Mouse (Mus musculus) thymus, adult 2 months (tissue): ENCODE measurements around the gene Ccdc102a.

Experiments used
- CTCF ChIP-seq: fragments of 200-500 bp; IDR thresholded peaks from 2 replicates; pipeline ENCODE4 v1.5.1; 2012; ENCODE audit warnings: mild to moderate bottlenecking, control low read depth, low read length, moderate library complexity, borderline replicate concordance; ENCODE audit not compliant: control insufficient read depth, poor library complexity, insufficient read depth; ENCODE audit errors: extremely low read depth
- POLR2A ChIP-seq: fragments of 200-500 bp; IDR thresholded peaks from 2 replicates; pipeline ENCODE4 v1.6.1; 2012; ENCODE audit warnings: mild to moderate bottlenecking, low read length, control low read depth, moderate library complexity; ENCODE audit not compliant: control insufficient read depth, poor library complexity, insufficient read depth; ENCODE audit errors: extremely low read depth

GRCm38 (mm10) chr8:94916311-94916959 is 1.5 kb downstream of the Ccdc102a start:
- TF ChIP-seq POLR2A, result no peak
- TF ChIP-seq CTCF, result no peak
